Mouse (Mus musculus): ENCODE results near the gene Ncor2.

GRCm38 (mm10) chr5:125204199-125204815 lies 25.3 kb upstream of the Ncor2 start:
- no peak for TF ChIP-seq CTCF (IDR thresholded peaks at IDR 0.05; ENCODE audit: low read depth)
- no peak for TF ChIP-seq EP300 (optimal IDR thresholded peaks at IDR 0.05)
